Mouse (Mus musculus) urinary bladder, adult 2 months (tissue): ENCODE results near the gene Fam83c. TPM values are rescaled to one million over a fixed set of nuclear protein-coding genes. Genes with fewer than 3 reads are reported as not detected.
"Not testable (repeated sequence)": the region's sequence is repeated elsewhere in the genome, so short reads cannot be mapped to it uniquely, and the experiment has no call there.

Source experiments
- DNase-seq: peaks from one replicate; pipeline ENCODE4 v3.0.0; 2022; ENCODE audit warnings: low spot score
- polyA plus RNA-seq: library from polyadenylated mRNA; depleted of rRNA; stranded (reverse); fragments of >200 nt; gene quantifications from 2 replicates; pipeline ENCODE4 v1.2.3, GENCODE M21; 2012; rRNA removed

Gene Fam83c
- 2.6 and 3.7 TPM in 2 replicates for polyA plus RNA-seq

- DNase-seq, result no peak
Measured at GRCm38 (mm10) chr2:155834732-155835131, at the start of gene Fam83c. Gene Fam83c (minus strand): TSS chr2:155834854.

DNA sequence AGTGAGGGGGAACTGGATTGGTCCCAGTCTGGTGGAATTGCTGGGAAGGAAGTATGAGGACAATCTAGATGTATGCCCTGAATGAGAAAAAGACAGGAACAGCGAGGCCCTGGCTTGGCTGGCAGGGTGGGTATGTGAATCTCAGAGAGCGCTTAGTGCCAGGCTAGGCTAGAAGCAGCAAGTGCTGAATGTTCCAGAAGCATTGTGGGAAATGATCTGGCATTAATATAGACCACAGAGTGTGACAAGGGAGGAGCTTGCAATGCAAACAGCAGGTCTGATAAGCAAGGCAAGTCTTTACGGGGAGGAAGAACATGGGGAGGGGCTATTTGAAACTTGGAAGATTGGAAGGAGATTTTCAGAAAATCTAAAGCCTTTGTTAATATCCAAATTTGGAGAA, 47.4 kb upstream of the Fam83c start:
- DNase-seq, result no peak

GRCm38 (mm10) chr2:155878964-155879876, 44.6 kb upstream of the Fam83c start:
- DNase-seq, result no peak

GRCm38 (mm10) chr2:155873636-155874035, 39.0 kb upstream of the Fam83c start:
- no peak for DNase-seq

GRCm38 (mm10) chr2:155872930-155873507, 38.4 kb upstream of the Fam83c start:
- no peak for DNase-seq

DNA sequence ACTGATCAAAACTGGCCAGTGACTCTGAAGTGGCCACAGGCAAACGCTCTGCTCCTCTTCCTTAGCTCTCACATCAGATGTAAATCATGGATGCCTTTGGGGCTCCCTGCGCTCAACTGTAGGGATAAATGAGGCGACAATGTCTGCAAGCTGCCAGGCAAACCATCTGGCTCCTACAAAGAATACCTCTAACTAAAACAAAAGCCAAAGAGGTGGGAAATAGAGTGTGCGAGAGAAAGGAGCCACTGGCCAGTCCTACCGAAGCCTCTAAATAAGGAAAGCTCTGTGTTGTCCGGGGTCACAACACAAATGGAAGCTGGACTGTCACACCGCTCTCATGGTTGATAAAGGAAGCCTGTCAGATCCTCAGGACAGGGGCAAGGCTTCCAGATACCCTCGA, 37.8 kb upstream of the Fam83c start:
- no peak for DNase-seq

DNA sequence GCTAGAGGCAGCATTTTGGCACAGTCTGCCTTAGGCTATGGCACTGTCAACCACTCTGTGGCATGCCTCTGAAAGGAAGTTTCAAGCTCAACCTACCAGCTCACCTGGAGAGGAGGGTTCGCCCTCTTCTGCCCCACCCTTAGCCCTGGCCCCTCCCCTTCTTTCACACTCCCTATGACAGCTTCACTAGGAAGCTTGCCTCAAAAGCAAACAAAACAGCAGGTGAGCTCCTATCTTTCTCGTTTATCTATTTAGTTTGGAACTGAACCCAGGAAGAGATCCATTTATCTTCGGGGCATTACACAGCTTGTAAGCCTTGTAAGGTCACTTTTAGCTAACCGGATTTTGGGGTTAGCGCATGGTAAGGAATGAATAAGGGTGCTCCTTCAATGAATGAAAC, 35.1 kb upstream of the Fam83c start:
- DNase-seq, result no peak

- DNase-seq, result no peak
Measured at GRCm38 (mm10) chr2:155868320-155868719, 33.7 kb upstream of the Fam83c start.

DNA sequence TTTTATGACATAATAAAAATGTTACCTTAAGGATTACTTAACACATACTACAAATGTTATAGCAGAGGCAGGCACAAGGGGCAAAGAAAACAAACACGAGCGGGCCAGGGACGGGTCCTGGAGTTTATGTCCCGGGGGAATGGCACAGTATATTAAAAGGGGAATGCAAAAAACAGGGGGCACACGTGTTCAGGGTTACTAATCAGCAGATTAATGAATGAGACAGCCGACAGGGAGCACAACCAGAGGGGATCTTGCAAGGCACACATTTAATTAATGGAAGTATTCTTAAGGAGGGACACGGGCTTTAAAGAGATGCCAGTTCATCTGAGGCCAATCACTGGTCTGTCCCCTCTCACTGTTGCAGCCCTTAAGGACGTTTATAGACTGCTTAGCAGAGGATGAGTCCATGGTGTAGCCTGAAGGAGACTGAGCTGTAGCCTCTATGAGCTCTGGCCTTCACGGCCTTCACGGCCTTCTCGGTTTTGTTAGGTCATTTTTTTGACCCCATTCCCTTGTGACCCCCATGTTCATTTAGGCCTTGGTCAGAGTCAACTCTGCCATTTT, 28.7 kb upstream of the Fam83c start:
- DNase-seq, result no peak

DNA sequence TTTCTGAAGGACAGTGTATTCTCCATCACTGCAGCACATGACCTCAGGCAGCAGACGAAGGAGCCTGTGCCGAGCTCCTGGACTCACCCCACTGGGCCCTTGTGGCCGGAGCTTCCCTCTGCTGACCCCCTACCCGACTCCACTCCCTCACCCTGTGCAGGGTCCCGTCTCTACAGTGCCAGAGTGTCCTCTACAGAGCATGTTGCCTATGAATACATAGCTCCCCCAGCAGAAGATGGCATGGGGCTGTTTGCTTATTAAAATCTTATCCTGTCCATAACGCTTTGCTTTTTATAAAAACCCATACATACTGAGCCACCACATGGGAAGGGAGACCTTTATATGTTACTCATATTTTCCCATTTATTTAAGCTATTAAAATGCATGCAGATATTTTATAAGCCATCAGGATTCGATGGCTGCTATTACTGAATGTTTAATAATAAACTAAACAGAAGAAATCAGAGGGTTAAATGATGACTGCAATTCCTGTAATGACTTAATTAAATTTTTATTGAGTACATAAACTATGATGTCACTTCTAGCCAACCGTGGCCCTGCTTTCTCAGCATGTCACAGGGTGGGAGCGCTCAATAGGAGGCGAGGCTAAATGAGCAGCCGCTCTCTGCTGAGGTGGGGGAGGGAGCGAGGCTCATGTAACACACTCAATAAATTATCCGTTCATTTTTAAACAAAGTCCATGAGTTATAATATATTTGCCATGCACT, 28.1 kb upstream of the Fam83c start:
- no peak for DNase-seq

GRCm38 (mm10) chr2:155861581-155861980, 26.9 kb upstream of the Fam83c start:
- DNase-seq, result no peak

- no peak for DNase-seq
Measured at GRCm38 (mm10) chr2:155860102-155860501, 25.4 kb upstream of the Fam83c start.

- no peak for DNase-seq
Measured at GRCm38 (mm10) chr2:155852536-155852935, 17.9 kb upstream of the Fam83c start.

GRCm38 (mm10) chr2:155850120-155850519, 15.5 kb upstream of the Fam83c start:
- DNase-seq, result no peak

DNA sequence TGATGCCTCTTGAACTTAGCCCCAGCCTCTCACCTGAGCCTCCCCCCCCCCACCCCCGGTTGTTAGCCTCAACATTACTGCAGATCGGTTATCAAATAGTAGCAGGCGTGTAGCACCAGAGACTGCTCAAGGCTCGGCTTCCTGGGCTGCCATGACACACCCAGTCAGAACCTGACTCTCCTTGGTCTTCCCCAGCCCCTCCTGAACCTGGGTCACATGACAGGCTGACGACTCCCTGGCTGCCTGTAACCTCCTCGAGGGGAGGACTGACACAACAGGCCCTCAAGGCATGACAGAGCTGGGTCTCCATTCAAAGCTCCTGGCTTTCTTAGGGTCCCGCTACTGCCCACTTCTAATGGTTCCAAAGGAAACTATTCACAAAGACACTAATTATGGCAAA, 14.8 kb upstream of the Fam83c start:
- DNase-seq, result no peak

GRCm38 (mm10) chr2:155848291-155848690, 13.6 kb upstream of the Fam83c start:
- peak; percentile 59 for DNase-seq

GRCm38 (mm10) chr2:155846930-155847329, 12.3 kb upstream of the Fam83c start:
- DNase-seq, result no peak

DNA sequence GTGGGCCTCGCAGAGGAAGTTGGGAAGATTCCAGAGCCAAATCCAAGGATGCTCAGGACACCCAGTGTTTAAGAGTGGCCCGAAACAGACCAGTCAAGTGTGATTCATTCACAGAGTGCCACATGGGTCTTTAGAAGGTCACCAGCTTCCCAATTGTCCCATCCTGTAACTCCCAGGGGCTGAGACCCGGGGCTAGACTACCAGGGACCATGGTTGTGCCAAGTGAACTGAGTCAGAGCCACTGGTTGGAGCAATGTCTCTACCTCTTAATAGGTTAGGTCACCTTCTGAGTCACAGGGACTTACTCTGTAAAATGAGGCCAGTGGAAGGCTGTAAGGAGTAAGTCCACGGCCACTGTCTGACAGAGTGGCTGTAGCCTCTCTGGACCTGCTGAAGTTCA, 4.3 kb upstream of the Fam83c start:
- DNase-seq, result no peak

- DNase-seq, result no peak
Measured at GRCm38 (mm10) chr2:155837961-155838360, 3.3 kb upstream of the Fam83c start.

DNA sequence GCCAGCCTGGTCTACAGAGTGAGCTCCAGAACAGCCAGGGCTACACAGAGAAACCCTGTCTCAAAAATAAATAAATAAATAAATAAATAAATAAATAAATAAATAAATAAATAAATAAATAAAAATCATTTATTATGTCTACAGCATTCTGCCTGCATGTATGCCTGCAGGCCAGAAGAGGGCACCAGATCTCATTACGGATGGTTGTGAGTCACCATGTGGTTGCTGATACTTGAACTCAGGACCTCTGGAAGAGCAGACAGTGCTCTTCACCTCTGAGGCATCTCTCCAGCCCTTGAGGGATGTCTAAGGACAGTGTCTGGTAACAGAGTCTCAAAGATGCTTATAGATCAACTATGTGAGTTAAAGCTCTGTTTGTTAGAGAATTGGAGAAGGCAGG, 2.6 kb downstream of the Fam83c start:
- not testable (repeated sequence) for DNase-seq

- DNase-seq, result no peak
Measured at GRCm38 (mm10) chr2:155831302-155831701, 3.4 kb downstream of the Fam83c start.

DNA sequence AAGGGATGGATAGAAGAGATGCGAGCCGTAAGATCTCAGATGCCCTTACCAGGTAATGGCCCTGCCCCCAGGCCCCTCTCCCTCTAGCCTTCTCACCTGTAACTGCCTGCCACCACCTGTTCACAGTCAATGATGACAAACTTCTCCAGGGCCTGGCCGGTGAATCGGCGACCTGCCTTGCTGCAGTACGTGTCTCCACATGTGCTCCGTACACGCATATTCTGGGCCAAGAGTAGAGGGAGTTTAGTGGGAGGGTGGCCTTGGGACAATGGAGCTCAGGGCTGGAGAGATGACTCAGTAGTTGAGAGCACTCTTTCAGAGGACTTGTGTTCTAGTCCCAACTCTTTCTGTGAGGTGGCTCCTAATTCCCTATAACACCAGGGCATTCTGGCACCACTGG, 3.8 kb downstream of the Fam83c start:
- no peak for DNase-seq
